Mouse (Mus musculus) midbrain, embryonic 16.5 days (tissue): ENCODE results near the gene Rapgef3. TPM values are rescaled to one million over a fixed set of nuclear protein-coding genes. Genes with fewer than 3 reads are reported as not detected.

Experiments
- ATAC-seq: fragments of 200-750 bp; cut with Nextera tagmentation; 2 replicates; pipeline ENCODE4 v1.8.0; 2017; ENCODE audit warnings: moderate TSS enrichment
- H3K27ac ChIP-seq: fragments of 300-500 bp; sonication (generic); 2 replicates; pipeline ENCODE4 v1.5.1; 2014; ENCODE audit warnings: mild to moderate bottlenecking, low read length, mixed read lengths
- H3K27me3 ChIP-seq: fragments of 300-500 bp; sonication (generic); 2 replicates; pipeline ENCODE4 v1.6.1; 2014; ENCODE audit warnings: low read depth, low read length, mixed read lengths; ENCODE audit not compliant: control insufficient read depth, insufficient read depth
- H3K36me3 ChIP-seq: fragments of 300-500 bp; sonication (generic); 2 replicates; pipeline ENCODE4 v1.6.1; 2014; ENCODE audit warnings: mild to moderate bottlenecking, low read length, moderate library complexity, mixed read lengths; ENCODE audit not compliant: control insufficient read depth, insufficient read depth
- H3K4me1 ChIP-seq: fragments of 300-500 bp; sonication (generic); 2 replicates; pipeline ENCODE4 v1.6.1; 2014; ENCODE audit warnings: mild to moderate bottlenecking, low read length, mixed read lengths; ENCODE audit not compliant: control insufficient read depth, insufficient read depth
- H3K4me2 ChIP-seq: fragments of 300-500 bp; sonication (generic); 2 replicates; pipeline ENCODE4 v1.6.1; 2014; ENCODE audit warnings: mild to moderate bottlenecking, low read length, mixed read lengths
- H3K4me3 ChIP-seq: fragments of 300-500 bp; sonication (generic); 2 replicates; pipeline ENCODE4 v1.5.1; 2014; ENCODE audit warnings: low read depth, mild to moderate bottlenecking, low read length, moderate library complexity, mixed read lengths
- H3K9ac ChIP-seq: fragments of 300-500 bp; sonication (generic); 2 replicates; pipeline ENCODE4 v1.6.1; 2014; ENCODE audit warnings: low read depth, low read length, mixed read lengths
- H3K9me3 ChIP-seq: fragments of 300-500 bp; sonication (generic); replicated peaks from 2 replicates; pipeline ENCODE4 v1.6.1; 2014; ENCODE audit warnings: mild to moderate bottlenecking, low read length, mixed read lengths; ENCODE audit not compliant: control insufficient read depth, poor library complexity, severe bottlenecking
- WGBS: fragments of 180-500 bp; shearing (Covaris S2); extraction: QIAGEN DNeasy Blood & Tissue Kit; methylation state at CpG from one replicate; pipeline ENCODE4 v1.1.7; 2014; 5-methylcytosine and 5-hydroxymethylcytosine counted together
- polyA plus RNA-seq: library from polyadenylated mRNA; unstranded; fragments of >200 nt; fragmentation: Nextera tagmentation; extraction: Ambion mirVana; gene quantifications from 2 replicates; pipeline ENCODE4 v1.2.1, GENCODE M21; 2015

Rapgef3 gene
- polyA plus RNA-seq, 1 experiment from 2014 or later, result 21.3 TPM

GRCm38 (mm10) chr15:97798134-97798533 lies 30.4 kb upstream of the Rapgef3 start:
- Histone ChIP-seq H3K9ac (no peak overlapping the region; the same call in 1 of the 2 replicates), H3K27me3 (no peaks in the 10 kb centered on the region), H3K27ac (peak overlapping the region; percentile 74), H3K4me2 (peak overlapping the region; percentile 27), H3K4me3 (no peak overlapping the region), H3K4me1 (peaks cover 23% of the 10 kb centered on the region), H3K9me3 (no peaks in the 10 kb centered on the region), H3K36me3 (peaks cover 30% of the 10 kb centered on the region)
- WGBS, result 14% methylated on average over 17 of the region's 17 CpGs
- peak; percentile 83 for ATAC-seq

GRCm38 (mm10) chr15:97796674-97797310 lies 29.0 kb upstream of the Rapgef3 start:
- Histone ChIP-seq H3K27me3 (no peaks in the 10 kb centered on the region), H3K27ac (no peak overlapping the region), H3K4me3 (no peak overlapping the region), H3K4me2 (no peak overlapping the region), H3K36me3 (peaks cover 30% of the 10 kb centered on the region), H3K9ac (no peak overlapping the region), H3K4me1 (peaks cover 17% of the 10 kb centered on the region), H3K9me3 (no peaks in the 10 kb centered on the region)
- ATAC-seq, result no peak
- 96% methylated on average over 17 of the region's 17 CpGs for WGBS

GRCm38 (mm10) chr15:97795559-97796235 lies 27.9 kb upstream of the Rapgef3 start:
- Histone ChIP-seq H3K9ac (no peak overlapping the region), H3K4me3 (no peak overlapping the region), H3K36me3 (peaks cover 29% of the 10 kb centered on the region), H3K4me2 (no peak overlapping the region), H3K9me3 (no peaks in the 10 kb centered on the region), H3K27ac (no peak overlapping the region), H3K27me3 (no peaks in the 10 kb centered on the region), H3K4me1 (peaks cover 17% of the 10 kb centered on the region)
- WGBS, result 95% methylated on average over 10 of the region's 10 CpGs
- ATAC-seq, result no peak

- ATAC-seq, result no peak
- H3K27me3 ChIP-seq, result no peaks in the 10 kb centered on the region
- no peaks in the 10 kb centered on the region for H3K9me3 ChIP-seq
- H3K27ac ChIP-seq, result no peak overlapping the region
- peaks cover 17% of the 10 kb centered on the region for H3K4me1 ChIP-seq
- H3K36me3 ChIP-seq, result peaks cover 31% of the 10 kb centered on the region
- no peak overlapping the region for H3K4me3 ChIP-seq
- WGBS, result 77% methylated on average over 5 of the region's 5 CpGs
- H3K4me2 ChIP-seq, result no peak overlapping the region
- H3K9ac ChIP-seq, result no peak overlapping the region
These were observed 26.5 kb upstream of the Rapgef3 start for GRCm38 (mm10) chr15:97794268-97794667.

GRCm38 (mm10) chr15:97793386-97794153 lies 25.8 kb upstream of the Rapgef3 start:
- no peak for ATAC-seq
- H3K4me3 ChIP-seq, result no peak overlapping the region
- H3K4me2 ChIP-seq, result no peak overlapping the region
- WGBS, result 92% methylated on average over 18 of the region's 18 CpGs
- peaks cover 12% of the 10 kb centered on the region for H3K4me1 ChIP-seq
- H3K27ac ChIP-seq, result no peak overlapping the region
- no peaks in the 10 kb centered on the region for H3K27me3 ChIP-seq
- H3K9me3 ChIP-seq, result no peaks in the 10 kb centered on the region
- peaks cover 31% of the 10 kb centered on the region for H3K36me3 ChIP-seq
- no peak overlapping the region for H3K9ac ChIP-seq

- H3K4me1 ChIP-seq, result 0 out of 2 replicates have a peak, but pooled peaks cover 5% of the 10 kb centered on the region
- no peak overlapping the region for H3K4me2 ChIP-seq
- H3K4me3 ChIP-seq, result no peak overlapping the region
- ATAC-seq, result no peak
- no peak overlapping the region for H3K9ac ChIP-seq
- 91% methylated on average over 11 of the region's 11 CpGs for WGBS
- H3K9me3 ChIP-seq, result no peaks in the 10 kb centered on the region
- H3K36me3 ChIP-seq, result peaks cover 26% of the 10 kb centered on the region
- H3K27ac ChIP-seq, result no peak overlapping the region
- H3K27me3 ChIP-seq, result no peaks in the 10 kb centered on the region
These were observed 23.4 kb upstream of the Rapgef3 start for GRCm38 (mm10) chr15:97791126-97791700.

GRCm38 (mm10) chr15:97789761-97790505 lies 22.2 kb upstream of the Rapgef3 start:
- Histone ChIP-seq H3K27ac (no peak overlapping the region), H3K4me2 (no peak overlapping the region), H3K27me3 (no peaks in the 10 kb centered on the region), H3K9ac (no peak overlapping the region), H3K36me3 (peaks cover 15% of the 10 kb centered on the region), H3K4me1 (peaks cover 12% of the 10 kb centered on the region; the same call in 1 of the 2 replicates), H3K4me3 (no peak overlapping the region), H3K9me3 (no peaks in the 10 kb centered on the region)
- WGBS, result 54% methylated on average over 20 of the region's 20 CpGs
- ATAC-seq, result no peak

GRCm38 (mm10) chr15:97788821-97789220 lies 21.0 kb upstream of the Rapgef3 start:
- H3K9ac ChIP-seq, result no peak overlapping the region
- no peak overlapping the region for H3K4me2 ChIP-seq
- H3K27ac ChIP-seq, result peak overlapping the region; percentile 8; the same call in 1 of the 2 replicates
- ATAC-seq, result no peak
- H3K27me3 ChIP-seq, result no peaks in the 10 kb centered on the region
- peaks cover 11% of the 10 kb centered on the region for H3K36me3 ChIP-seq
- H3K4me1 ChIP-seq, result peaks cover 13% of the 10 kb centered on the region; the same call in 1 of the 2 replicates
- no peak overlapping the region for H3K4me3 ChIP-seq
- 56% methylated on average over 6 of the region's 6 CpGs for WGBS
- H3K9me3 ChIP-seq, result no peaks in the 10 kb centered on the region
